Mouse (Mus musculus) frontal cortex, adult (tissue): ENCODE measurements around the gene Smyd1.

Experiments
- ATAC-seq: cut with Nextera tagmentation; 2 replicates; pipeline ENCODE4 v1.9.2; 2017; ENCODE audit warnings: mild to moderate bottlenecking, moderate library complexity, mixed read lengths; ENCODE audit not compliant: low TSS enrichment

The Smyd1 gene

DNA sequence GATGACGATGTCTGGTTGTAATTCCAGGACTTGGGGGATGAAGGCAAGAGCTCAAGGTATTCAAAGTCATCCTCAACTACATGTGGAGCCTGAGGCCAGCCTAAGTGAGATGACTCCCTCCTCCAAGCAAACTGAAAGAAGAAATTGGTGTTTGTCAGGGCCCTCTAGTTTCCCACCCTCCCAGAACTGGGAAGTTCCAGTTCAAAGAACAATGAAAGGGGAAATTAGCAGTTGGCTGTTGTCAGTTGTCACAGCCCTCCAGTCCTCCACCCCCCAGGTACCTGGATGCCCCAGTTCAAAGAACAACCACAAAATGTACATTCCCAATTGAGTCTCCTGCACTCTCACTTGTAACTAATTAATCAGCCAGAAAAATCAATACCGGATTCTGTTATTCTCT, 113.3 kb downstream of the Smyd1 start:
- no peak for ATAC-seq

GRCm38 (mm10) chr6:71204166-71204565, 117.9 kb downstream of the Smyd1 start:
- ATAC-seq: no peak

- ATAC-seq: no peak
Measured at GRCm38 (mm10) chr6:71203674-71204073, 118.4 kb downstream of the Smyd1 start.

GRCm38 (mm10) chr6:71201925-71202324, 120.1 kb downstream of the Smyd1 start:
- ATAC-seq: no peak

GRCm38 (mm10) chr6:71199612-71200011, 122.4 kb downstream of the Smyd1 start, which contains the start of gene Fabp1:
TSS of gene Fabp1 (plus strand) at chr6:71199827.
- no peak for ATAC-seq

GRCm38 (mm10) chr6:71197636-71198535, 124.1 kb downstream of the Smyd1 start:
- ATAC-seq: no peak

DNA sequence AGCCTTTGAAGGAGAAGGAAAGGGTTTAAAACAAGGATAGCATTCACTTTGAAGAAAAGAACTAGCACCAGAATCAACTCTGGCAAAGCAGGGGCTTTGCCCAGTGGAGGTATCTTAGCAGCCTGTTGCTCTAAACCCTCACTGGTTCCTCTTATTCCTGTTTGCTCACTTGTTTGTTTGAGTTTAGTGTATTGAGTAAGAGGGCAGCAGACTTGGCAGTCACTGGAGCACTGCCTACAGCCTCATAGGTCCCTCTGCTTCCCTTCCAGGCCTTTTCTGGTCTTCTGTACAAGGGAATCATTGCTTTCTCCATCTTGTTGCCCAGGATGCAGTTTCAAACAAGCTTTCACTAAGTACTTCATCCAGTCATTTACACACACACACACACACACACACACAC, 125.9 kb downstream of the Smyd1 start:
- ATAC-seq: no peak

- no peak for ATAC-seq
Measured at GRCm38 (mm10) chr6:71193151-71193740, 128.8 kb downstream of the Smyd1 start.

GRCm38 (mm10) chr6:71190501-71190900, 131.5 kb downstream of the Smyd1 start:
- no peak for ATAC-seq

GRCm38 (mm10) chr6:71189578-71189977, 132.5 kb downstream of the Smyd1 start:
- ATAC-seq: no peak

DNA sequence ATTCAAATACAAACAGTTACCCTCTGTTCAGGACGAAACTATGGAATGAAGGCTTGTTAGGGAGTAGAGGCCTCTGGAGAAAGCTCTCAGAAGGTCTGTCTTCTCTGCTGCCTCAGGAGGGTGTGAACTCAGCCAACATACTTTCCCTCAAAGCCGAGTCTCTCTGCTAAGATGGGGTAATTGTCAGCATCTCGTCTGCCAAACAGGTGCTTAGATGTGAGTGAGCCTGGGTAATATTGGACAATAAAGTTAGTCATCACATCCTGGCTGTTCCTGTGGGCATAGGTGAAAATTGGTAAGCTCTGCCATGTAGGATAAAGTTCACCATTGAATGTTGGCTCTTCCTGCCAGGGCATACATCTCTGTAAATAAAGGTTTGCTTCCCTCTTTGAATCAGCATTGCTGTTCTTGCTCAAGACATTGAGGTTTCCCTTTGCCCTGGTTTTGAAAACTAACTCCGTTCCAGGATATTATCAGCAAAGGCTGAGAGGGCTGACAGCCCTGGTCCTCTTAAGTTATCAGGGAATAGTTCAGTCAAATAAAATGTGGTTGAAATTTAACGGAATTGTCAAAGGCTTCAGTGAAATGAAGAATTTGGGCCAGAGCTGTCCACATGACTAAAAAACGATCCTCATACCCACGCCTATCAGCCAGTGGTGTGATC, 137.0 kb downstream of the Smyd1 start:
- no peak for ATAC-seq

DNA sequence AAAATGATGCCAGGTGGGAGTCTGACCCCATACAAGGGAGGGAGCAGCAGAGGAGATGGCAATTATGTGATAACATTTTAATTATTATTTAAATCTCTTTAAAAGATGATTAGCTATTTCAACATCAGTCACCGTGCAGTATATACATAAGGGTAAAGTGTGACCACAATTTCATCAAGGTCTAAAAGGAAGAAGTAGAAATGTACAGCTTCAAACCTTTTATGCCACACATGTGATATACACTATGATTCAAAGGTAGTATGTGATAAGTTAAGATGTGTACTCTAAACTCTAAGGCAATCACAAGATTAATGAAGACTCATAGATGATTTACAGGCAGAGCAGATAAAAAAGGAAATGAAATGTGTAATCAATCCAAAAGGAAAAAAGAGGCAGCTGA, 141.4 kb downstream of the Smyd1 start:
- ATAC-seq: no peak

- ATAC-seq: no peak
Measured at GRCm38 (mm10) chr6:71172812-71173580, 149.0 kb downstream of the Smyd1 start.

DNA sequence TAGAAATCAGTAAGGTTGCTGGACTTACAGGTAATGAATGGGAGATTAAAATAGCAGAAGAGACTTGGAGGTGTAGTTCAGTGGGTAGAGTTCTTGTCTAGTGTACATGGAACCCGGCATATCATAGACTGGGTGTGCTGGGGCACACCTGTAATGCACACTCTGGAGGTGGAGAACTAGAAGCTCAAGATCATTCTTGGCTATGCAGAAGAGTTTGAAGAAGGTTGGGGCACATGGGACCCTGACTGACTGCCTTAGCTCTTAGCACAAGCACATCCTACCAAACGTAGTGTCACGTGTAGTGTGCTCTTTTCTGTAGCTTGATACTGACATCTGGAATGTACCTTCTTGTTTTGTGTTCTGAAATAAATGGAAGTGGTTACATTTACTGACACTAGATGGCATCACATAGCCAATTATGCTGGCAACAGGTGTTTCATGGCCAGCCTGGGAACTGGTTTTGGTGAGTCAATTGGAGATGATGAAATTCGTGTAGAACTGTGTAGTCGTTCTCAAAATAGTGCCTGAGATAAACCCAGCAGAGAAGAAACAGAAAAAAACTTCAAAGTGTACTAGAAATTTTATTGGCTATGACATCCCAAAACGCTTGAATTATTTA, 155.4 kb downstream of the Smyd1 start:
- peak; percentile 74 for ATAC-seq

GRCm38 (mm10) chr6:71164394-71164793, 157.6 kb downstream of the Smyd1 start:
- no peak for ATAC-seq
